Mouse (Mus musculus) heart, postnatal 4 days (tissue): ENCODE measurements around the gene Ahr. TPM values are rescaled to one million over a fixed set of nuclear protein-coding genes. Genes with fewer than 3 reads are reported as not detected.

ENCODE experiments used
- DNase-seq: peaks from one replicate; pipeline ENCODE4 v3.0.0; 2021
- total RNA-seq, 2 experiments: library from RNA; stranded (reverse); gene quantifications; 2 replicates each; pipeline ENCODE4 v1.2.3; 2021

Gene Ahr
- total RNA-seq, 2 experiments from 2014 or later = 4.8 to 5.6 TPM

DNA sequence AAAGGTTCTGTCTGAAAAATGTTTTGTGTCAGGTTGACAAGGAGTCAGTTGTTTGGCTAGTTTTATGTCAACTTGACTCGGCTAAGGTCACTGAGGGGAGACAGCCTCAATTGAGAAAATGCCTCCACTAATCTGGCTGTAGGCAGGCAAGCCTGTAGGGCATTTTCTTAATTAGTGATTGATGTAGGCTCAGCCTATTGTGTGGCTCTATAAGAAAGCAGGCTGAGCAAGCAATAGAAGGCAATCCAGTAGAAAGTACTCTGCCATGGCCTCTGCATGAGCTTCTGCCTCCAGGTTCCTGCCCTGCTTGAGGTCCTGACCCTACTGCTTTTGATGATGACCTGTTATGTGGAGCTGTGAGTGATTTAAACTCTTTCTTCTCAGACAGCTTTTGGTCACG is 33.4 kb downstream of the Ahr start:
- DNase-seq = no peak

DNA sequence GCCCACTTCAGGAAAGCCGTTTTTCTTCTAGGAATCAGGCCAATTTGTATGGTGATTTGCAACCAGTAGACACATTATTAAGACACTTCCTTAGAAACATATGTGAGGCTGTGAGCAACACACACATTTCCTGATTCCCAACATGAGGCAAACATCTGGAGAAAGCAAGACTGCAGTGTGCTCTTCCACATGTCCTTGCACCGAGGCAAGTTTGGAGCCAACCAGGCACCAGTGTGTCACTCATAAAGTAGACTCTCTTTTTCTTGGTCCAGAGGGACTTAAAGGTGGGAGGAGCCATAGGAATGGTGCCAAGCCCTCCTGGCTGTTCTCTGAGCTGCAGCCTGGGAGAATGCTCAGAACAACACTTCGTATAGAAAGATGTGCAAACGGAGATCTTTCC is 39.6 kb downstream of the Ahr start:
- DNase-seq = peak; percentile 50

DNA sequence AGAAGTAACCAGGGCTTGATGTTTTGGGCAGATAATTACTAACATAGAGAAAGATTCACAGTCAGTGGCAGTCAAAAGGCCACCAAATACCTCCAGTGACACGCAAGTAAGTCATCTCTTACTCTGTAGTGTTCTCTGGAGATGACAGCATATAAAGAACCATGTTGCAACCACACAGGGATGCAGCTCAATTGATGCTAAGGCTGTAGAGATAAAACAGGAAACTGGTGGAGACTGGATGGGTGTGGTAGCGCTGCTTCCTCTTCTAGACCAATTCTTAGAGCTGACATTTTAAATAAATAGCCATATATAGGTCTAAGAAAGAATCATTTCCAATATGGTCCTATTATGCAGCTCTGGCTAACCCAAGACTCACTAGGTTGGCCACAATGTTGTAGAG is 54.1 kb downstream of the Ahr start:
- no peak for DNase-seq

DNA sequence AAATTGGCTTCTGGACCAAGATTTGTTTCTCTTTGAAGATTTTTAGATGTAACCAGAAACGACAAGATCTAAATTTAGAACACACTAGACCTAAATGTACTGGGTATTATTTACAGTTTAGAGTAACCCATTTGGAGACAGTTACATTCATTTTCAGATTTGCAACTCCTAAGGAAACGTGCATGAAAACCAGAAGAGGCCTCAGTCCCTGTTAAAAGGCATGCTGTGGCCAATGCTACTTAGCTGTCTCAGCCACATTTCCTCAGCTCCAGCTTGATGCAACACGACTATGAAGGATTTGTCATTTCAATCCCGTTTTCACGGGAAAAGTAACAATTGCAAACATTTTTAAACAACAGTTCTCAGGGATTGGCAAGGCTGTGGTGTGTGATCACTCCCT is 55.9 kb downstream of the Ahr start:
- DNase-seq = no peak

DNA sequence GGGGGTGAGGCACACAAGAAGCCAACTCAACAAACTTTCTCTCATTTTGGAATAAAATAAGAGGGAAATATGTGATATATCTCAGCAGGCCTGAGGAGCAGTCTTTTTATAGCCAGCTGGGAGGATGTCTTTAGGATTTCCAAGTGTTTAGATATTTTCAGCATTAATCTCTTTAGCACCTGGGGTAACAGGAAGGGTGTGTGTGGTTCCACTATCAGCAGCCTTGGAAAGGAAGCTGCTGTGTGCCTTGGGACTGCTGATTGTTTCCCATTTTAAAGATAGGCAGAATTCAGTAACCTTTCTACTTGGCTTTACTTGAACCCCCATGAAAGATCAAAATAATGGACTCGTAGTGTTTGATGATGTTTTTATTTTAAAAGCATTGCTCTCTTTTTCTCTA is 71.4 kb downstream of the Ahr start:
- DNase-seq = no peak

DNA sequence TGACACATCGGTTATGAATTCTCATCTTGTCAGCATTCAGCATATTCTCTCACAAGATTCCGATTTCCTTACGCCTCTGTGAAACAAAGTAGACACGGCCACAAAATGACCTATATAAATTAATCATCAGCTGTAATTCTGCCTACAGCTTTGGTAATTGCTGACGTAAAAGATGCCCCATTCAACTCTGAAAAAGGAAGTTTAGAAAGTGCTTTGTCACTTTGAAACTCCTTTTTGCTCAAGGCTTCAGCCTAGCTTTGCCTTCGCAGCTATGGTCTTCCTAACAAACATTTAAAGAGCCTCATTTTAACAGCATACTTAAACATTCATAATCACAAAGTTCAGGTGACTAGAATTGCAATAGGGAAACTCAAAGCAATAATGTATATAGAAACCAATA is 72.2 kb downstream of the Ahr start:
- no peak for DNase-seq

DNA sequence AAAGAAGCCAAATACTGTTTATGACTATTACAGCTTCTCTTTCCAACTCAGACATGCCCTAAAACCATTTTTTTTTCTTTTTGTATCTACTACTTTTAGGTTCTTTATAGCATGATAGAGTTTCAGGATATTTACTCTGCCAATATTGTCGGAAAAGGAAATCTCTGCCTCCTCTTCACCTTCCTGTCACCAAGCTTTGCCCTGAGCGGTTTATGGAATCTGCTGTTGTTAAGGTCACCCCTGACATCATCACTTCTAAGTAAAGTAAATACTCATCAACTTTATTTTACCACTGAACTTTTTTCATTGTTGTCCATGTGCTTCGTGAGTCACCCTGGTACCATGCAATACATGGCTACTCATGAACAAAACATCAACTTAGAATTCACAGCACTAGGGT is 75.2 kb downstream of the Ahr start:
- DNase-seq = no peak
